Mouse (Mus musculus): Measurements from ENCODE around the gene A1cf.

Gene A1cf

DNA sequence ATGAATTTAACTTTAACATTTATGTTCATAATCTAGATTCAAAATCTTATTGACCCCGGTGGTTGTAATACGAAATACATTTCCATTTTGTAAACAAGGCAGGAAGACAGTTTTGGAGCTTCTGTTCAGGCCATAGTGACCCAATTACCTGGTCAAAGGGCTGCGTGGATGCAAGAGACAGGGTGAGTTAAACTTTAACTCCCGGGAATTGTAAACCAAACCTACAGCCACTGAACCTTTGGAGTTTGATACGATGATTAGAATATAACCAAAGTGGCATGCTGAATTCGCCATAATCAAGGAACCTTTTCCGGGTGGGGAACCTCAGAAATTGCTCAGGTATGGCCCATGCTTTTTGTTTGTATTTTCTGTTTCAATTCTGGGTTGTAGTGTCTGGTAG lies at the start of gene A1cf:
Gene A1cf (plus strand): TSS at position 244 of the 400 bp plus-strand sequence.
- no peak for DNase-seq (ENCODE audit: low spot score)

DNA sequence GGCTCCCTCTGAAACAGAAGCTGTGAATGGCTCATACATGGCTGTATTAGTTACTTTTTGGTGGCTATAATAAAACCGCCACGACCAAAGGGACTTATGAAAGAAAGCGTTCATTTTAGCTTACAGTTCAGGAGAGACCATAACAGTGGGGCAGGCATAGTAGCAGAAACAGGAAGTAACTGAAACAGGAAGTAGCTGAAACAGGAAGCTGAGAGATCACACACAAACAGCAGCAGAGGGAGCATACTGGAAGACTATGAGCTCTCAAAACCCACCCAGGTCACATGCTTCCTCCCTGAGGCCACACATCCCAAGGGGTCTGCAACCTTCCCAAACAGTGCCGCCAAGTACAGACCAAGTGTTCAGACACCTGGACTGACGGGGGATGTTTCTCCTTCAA lies 34.3 kb upstream of the A1cf start:
- DNase-seq (ENCODE audit: low spot score), result no peak

DNA sequence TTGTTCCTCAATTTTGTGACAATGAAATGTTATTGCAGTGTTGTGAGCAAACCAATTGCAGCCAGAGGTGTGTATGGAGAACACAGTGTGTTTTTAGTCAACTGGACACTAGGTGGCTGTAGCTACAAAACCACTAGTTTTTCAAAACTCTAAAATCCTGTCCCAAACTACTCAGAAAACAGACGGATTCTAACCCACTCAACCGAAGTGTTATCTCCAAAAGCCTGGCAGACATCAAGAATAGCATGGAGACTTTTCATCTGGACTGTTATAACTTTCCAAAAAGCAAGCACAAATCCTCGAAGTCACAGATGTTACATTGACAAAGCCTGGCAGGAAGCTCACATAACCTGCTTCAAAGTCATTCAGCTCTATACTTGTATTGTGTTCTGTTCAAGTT lies 6.7 kb upstream of the A1cf start:
- no peak for DNase-seq (ENCODE audit: low spot score)

DNA sequence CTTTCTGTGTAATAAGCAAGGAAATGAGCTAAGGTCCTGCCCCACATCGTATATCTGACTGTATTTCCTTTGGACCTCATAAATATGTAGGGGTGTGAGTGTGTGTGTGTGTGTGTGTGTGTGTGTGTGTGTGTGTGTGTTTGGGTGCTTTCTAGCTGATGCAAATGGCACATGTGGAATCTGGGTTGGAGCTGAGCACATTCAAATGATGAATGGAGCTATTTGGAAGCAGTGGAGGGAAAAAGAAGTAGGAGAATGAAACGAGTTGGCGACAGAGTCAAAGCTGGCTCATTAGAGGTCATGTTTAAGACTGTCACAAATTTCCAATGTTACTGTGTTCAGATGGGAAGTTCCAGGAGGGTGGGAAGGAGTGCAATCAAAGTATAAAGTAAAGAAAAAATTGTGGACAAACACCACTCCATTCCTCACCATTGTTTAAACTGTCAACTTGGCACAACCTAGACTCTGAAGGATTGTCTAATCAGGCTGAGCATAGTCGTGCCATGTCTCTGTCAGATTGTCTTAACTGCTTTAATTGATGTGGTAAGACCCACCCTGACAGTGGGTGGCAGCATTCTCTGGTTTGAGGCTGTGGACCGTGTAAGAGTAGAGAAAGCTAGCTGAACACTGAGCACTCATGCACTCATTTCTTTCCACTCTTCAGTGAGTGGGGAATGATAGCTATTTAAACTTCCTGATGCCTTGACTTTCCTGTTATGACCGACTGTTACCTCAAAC lies 5.9 kb upstream of the A1cf start:
- DNase-seq (ENCODE audit: low spot score), result no peak

DNA sequence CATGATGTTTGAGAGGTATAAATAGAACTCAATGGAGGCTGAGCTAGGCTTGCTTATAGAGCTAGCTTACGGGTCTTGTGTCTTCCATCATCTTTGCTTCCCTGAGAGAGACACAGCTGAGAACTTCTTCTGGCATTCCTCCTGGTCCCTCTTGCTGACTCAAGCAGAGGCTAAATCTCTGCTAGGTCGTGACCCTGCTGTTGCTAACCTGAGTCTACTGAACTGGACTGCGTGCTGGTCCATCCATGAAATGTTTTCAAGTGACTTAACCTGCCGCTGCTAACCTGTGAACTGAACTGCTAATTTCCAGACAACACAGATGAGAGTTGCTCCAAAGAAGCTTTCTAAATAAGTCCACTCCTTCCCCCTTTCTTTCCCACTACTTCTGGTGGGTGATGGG lies 3.1 kb upstream of the A1cf start:
- DNase-seq (ENCODE audit: low spot score), result no peak

DNA sequence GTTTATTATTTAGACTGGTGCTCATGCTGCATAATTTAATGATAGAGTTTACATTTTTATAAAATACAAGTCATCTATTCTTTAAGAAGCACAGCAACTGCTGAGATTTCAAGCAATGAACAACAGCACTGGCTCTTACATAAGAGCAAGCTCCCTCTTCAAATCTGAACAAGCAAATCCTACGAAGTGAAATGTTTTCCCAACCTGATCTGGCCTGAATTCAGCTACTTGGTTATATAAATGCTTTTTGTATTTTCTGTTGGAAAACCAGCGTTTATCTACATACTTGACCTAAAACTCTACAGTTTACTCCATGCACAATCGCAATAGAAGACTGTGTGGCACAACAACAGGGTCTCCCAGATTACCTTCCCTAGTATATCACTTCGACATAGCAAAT lies 488 bp upstream of the A1cf start:
- no peak for DNase-seq (ENCODE audit: low spot score)

DNA sequence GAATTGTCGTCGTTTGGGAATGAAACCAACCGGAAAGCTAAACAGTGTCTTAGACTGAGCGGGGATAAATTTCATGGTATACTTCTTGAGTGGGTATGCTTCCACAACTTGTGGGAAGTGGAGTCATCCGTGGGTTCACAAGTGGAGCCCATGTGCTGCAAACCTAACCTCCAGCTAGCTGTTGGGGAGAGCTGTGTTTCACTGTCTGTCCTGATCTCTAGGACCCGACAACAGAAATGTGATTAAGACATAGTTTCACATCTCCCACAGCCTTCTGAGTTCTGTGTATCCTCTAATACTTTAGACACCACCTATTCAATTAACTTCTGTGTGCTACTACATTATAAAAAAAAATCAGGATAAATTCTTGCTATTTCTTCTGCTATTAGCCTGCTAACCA lies 407 bp downstream of the A1cf start:
- DNase-seq (ENCODE audit: low spot score), result no peak

DNA sequence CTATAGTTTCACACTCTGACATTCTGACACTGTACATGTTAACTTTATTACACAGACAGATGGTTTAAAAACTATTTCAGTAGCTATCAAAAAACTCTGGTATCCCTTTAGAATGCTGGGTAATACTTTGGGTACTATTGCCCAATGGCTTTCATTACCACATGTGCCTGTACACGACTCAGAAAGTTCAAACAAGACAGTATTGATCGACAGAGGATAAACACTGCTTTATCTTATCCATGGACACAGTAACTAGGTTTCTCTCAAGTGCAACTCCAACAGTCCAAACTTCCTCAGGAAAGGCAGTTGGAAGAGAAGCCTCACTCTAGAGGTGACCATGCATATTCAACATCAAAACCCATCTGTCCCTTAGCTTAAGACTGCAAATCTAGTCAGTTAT lies 2.8 kb downstream of the A1cf start:
- no peak for DNase-seq (ENCODE audit: low spot score)

DNA sequence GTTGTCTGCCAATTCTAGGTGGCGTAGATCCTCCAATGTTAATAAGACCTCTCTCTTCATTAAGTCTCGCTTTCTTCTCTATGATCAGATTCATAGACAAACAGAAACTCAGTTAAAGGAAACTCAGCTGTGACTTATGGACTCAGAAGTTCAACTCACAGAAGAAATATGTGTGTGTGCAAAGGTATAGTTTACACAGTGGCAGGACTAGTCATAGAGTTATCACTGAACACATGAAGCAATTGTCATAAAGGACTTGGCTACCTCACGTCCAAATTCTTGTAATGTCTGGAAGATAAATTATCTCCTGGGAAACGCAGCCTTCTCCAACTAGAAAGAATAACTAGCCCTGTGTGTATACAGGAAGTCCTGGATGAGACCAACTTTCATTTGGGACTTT lies 9.4 kb downstream of the A1cf start:
- DNase-seq (ENCODE audit: low spot score), result no peak

DNA sequence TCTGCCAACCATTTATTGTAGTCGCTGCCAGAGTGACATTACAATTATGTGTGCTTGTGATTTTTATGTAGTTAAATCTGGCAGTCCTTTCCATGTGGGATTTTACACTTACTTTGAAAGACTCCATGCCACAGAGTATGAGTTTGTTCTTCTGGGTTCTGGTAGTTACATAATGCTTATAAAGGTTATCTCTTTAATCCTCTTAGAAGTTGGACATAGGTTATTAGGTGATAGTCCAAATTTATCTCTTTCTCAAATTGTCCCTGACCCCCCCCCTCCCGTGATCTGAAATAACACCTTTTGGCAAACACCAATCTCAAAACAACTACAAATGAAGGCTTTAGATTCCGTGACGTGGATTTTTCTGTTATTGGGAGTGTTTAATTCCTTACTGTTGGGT lies 16.0 kb downstream of the A1cf start:
- no peak for DNase-seq (ENCODE audit: low spot score)

DNA sequence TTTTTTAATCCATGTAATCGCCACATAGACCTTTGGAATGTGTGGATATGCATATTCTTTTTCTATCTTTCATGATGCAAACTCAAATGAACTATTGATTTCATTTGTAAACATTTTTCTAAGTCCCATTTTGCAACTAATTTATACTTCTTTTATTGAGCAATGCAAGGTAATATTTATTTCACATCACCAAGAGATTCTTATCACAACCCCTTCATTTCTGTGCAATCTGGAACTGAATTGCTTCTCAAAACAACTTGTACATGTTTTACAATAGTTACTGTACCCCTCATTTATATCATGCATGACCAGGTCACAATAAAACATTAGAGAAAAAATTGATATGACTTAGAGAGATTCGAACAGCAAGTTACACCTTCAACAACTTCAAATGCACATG lies 18.7 kb downstream of the A1cf start:
- DNase-seq (ENCODE audit: low spot score), result no peak

DNA sequence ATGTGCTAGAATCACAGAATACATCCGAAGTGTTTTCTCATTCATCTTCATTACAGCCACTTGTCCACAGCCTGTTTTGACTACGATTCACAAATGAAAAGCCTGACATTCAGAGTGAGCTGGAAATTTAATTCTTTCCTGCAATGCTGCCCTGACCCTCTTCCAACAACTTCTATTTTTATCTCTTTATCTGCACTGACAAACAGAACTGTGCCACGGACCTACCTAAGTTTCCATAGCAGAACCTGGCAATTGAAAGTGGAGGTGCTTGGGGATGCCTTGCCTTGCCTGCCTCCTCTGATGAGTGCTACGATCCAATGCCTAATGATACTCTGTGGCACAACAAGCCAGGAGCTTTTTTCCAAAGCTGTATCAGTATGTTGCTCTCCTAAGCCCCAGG lies 21.4 kb downstream of the A1cf start:
- DNase-seq (ENCODE audit: low spot score), result no peak

DNA sequence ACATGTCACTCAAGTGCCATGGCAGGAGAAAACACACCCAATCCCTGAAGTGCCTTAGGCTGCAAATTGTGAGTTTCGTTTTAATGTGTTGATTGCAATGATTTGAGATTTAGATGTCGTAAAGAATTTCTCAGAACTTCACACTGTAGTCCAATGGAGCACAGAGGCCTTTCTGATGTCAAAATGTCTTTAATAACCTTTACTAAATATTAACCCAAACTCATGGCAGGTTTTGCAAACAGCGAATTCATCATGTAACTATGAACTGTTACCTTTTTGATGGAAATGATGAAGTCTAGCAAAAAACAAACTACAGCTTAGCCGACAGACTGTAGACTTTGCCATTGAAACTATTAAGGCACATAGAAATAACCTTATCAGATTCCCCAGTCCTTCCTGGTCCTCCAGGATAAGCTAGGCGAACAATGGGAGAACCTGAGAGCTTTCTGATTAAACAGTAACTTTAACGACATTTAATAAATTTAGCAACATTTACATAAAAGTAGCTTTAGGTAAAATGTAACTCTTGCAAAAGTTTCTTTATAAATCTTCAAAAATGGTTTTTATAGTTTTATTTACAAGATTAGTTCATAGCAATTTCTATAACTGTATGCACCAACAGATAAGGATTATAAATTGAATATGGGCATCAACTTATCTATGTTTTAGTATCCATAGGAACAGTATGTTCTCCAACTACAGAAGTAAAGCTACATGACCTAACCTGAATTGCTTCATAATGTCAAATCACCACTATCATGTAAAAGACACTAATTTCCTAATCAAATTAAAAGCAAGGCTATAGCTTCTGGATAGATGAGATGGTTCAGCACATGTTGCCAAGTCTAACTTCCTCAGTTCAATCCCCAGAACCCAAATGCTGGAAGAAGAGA lies 22.7 kb downstream of the A1cf start:
- no peak for DNase-seq (ENCODE audit: low spot score)

DNA sequence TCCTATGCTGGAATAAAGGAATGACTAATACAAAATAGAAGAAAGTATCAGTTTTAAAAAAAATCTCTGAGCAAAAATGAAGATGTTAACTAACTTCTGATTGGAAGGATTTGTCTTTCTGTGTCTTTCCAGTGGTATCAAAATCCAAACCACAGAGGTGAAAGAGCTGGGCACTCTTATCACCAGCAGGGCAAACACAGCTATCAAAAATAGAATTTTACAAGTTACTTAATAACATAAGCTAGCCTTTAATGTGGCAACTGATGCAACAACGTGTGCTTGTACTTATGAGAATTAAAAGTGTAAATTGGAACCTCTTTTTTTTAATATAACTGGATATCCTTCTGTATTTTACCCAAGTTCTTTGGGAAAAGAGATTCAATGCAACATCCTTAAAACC lies 27.4 kb downstream of the A1cf start:
- no peak for DNase-seq (ENCODE audit: low spot score)

DNA sequence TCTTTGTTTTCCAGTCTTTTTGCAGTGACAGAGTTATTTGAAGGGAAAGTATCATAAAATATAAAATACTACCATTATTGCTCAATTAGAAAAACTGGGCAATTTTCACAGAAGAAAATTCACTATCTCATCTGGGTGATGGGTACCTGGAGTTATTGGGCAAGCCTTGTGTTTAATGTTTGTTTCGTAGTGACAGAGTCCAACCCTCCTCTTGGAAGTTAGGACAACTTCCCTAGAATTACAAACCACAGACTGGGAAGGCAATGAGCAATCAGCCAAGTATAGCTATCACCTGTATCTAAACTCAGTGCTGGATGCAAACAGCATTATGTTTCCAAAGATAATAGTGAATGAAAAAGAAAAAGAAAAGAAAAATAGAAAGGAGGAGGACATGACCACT lies 28.1 kb downstream of the A1cf start:
- no peak for DNase-seq (ENCODE audit: low spot score)

DNA sequence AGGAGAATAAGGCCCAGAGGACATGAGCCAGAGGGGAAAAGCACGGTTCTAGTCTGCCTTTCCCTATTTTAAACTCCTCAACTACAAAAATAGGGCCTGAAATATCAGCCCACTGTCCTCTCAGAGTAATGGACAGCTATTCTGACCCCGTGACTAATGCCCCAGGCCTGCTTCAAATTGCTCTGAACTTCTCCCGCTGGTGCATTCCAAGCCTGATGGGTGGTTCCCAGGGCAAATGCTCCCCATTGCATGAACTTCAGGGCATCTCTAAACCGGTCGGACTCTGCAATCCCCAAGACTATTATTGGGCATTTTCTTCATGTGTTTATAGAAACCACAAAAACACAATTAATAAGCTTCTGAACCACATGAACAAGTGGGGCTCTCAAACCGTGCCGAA lies 37.1 kb downstream of the A1cf start:
- DNase-seq (ENCODE audit: low spot score), result no peak

DNA sequence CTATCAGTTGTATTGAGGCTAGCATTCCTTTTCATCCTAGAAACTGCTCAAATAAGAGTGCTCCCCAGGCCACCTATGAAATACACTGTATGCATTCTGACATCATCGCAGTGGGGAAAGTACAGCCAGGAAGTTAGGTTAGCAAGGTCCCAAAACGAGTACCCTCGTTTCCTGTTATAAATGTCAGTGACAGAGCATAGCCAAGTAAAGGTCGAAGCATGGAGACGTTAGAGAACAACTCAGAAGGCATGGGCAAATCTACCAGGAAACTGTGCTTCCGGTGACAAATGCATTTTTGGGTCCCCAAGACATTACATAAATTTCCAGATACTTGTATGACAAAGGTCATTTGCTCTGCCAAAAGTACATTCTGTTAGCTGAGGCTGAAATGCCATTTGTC lies 41.9 kb downstream of the A1cf start:
- no peak for DNase-seq (ENCODE audit: low spot score)

DNA sequence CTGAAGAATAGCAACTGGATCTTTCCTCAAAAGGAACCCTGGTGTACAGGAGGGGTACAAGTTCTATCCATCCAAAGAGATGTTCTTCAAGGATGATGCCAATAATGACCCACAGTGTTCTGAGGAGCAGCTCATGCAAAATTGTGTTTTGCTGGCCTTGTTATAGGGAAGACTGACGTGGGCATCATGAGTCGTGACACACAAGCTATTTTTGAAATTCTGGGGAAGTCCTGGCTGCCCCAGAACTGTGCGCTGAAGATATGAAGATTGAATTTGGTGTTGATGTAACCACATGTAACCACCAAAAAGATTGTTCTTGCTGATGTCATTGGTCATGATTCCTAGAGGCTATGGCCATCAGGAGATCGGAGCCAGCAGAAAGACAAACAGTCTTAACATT lies 45.4 kb downstream of the A1cf start:
- DNase-seq (ENCODE audit: low spot score), result no peak

DNA sequence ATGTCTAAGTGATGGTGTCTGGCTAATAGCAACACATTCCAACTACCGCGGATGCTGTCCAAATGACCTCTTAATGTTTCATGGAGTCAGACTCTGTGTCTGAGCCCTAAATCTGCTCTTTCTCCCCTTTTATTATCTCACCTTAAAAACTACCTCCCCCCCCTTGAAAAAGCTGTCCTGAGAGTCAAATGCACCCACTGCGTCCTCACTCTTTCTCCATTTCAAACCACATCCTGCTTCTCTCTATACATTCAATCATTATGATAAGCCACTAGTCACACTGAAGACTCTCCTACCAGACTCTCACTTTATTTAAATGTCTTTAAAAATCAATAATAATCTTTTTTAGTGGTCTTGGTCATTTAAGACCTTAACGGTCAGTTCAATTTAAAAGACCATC lies 51.8 kb downstream of the A1cf start:
- DNase-seq (ENCODE audit: low spot score), result no peak

DNA sequence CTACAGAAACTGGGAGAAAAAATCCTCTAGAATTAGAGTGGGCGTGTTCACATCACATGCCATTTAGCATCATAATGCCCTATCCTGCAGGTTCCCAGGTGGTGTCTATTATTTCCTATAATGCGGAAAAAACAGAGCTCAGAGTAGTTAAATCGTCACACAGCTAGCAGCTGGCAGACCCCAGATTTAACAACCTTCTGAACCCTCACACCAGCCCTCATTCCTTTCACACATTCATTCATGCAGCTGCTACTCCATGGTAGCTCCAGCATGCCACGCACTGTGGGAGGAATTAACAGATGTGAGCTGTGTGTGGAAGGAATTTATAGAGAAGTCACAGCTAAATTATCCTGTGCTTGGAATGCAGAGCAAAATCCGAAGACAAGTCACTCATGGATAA lies 53.3 kb downstream of the A1cf start:
- DNase-seq (ENCODE audit: low spot score), result no peak

DNA sequence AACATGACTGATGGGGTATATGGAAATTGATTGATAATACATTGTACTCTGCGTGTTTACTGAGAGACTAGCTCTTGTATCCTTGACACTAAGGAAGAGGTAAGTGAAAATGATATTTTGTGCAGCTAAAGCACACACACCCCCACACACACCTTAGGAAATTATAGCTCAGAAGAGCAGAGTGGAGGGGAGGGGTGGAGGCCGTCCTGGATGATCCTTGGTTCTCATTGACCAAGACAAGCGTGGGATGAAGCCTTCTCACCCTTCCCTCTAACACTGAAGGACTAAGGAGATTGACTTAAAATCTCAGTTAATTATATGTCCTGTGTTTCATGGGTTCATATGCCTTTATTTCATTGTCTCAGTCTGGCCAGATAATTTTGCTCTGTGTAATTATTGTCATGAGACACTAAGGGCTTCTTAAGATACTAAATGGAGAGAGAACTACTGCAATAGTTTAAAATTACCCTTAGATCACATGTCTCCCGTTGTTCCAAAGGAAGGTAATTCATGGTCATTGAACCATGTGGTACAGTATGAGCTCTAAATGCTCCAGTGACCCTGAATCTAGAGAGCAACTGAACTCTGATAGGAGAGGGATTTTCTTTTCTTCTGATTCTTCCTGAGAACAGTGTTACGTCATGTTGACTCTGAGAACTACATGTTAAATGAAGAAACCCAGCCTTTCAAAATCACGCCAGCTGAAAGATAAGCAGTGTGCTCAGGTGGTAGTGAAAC lies 55.2 kb downstream of the A1cf start:
- DNase-seq (ENCODE audit: low spot score), result no peak

DNA sequence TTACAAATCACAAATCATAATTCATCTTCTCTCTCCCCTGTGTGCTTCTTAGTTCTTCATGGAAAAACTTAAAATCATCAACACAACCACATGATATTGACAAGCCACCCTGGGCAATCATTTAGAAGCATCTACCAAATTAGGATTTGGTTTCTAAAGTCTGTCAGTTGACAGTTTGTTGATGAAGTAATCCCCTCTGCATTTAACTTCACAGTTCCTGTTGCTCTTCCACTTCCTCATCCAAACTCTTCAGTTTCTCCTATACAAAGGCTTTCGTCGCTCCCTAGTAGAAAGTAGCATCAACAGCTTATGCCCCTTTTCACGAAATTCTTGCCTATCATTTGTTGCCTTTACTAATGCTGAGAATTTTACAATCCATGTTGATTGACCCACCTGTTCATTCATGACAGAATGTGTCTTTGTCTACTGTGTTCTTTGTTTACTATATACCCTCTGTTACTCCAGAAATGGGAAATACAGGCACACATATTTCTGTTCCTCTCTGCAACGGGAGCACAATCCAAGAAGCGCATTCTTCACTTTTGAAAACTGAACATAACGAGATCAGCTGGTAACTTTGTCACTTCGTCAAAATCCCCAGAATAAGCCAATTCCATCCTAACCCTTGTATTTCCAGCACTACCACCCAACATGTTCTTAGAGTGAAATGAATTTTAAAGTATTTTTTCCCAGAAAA lies 82.4 kb downstream of the A1cf start:
- DNase-seq (ENCODE audit: low spot score), result no peak
